Mouse (Mus musculus): ENCODE data around the gene Slc5a2. TPM values are rescaled to one million over a fixed set of nuclear protein-coding genes. Genes with fewer than 3 reads are reported as not detected.

The Slc5a2 gene
- polyA plus RNA-seq, 1 experiment: 1,002 TPM

DNA sequence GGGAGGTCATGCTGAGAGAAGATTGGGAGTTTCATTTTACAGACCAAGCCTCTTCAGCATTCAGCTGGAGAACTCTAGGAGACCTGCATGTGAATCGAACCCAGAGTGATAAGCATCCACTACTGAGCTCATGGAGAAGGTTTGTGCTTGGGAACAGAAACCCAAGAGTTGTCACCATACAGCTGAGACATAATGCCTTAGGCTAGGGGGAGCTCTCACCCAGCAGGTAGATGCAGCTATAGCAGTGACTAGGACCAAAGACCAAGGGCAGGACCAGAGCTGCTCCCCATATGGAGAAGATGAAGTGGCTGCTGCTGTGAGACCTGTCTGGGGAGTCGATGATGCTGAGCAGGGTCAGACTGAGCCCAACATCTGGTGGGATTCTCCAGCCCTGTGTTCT lies 48.1 kb downstream of the Slc5a2 start:
- WGBS: 82% methylated on average over 2 of the region's 2 CpGs
- H3K27ac ChIP-seq (ENCODE audit: insufficient read depth, low read depth, low read length): no peak overlapping the region
- no peak for DNase-seq
- no peaks in the 10 kb centered on the region for H3K27me3 ChIP-seq (replicated peaks; ENCODE audit: control insufficient read depth, insufficient read depth, low read length)
- no peaks in the 10 kb centered on the region for H3K4me1 ChIP-seq (ENCODE audit: control insufficient read depth, insufficient read depth, low read length)
- H3K36me3 ChIP-seq (ENCODE audit: control insufficient read depth, insufficient read depth, low read length): no peaks in the 10 kb centered on the region
- no peak overlapping the region for H3K4me3 ChIP-seq (ENCODE audit: insufficient read depth, low read depth, low read length)
- TF ChIP-seq CTCF (conservative IDR thresholded peaks at IDR 0.05; ENCODE audit: insufficient read depth, insufficient read length, low read depth, low read length): 0 out of 2 replicates have a peak, but pooled peaks have one; percentile 20
- no peak for TF ChIP-seq POLR2A (IDR thresholded peaks at IDR 0.05; ENCODE audit: low read depth, low read length)

DNA sequence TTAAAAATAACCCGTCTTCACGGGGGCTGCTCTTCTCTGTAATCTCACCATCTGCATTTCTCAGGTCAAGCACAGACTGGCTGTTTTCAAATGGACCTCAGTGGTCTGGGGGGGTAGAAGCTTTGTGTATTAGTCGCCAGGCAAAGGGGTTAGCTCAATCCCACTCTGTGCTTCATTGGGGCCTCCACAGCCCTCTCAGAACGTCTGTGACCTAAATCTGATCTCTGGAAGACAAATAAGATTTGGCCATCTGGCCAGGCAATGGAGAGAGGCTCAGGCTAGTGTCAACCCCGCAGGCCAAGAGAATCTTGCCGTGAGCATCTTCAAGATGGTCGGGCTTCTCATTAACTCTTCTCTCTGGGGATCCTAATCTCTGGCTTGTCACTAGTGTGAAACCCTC lies 49.0 kb downstream of the Slc5a2 start:
- Histone ChIP-seq H3K27ac (ENCODE audit: insufficient read depth, low read depth, low read length) (no peak overlapping the region), H3K4me3 (ENCODE audit: insufficient read depth, low read depth, low read length) (no peak overlapping the region), H3K27me3 (replicated peaks; ENCODE audit: control insufficient read depth, insufficient read depth, low read length) (no peaks in the 10 kb centered on the region), H3K4me1 (ENCODE audit: control insufficient read depth, insufficient read depth, low read length) (no peaks in the 10 kb centered on the region), H3K36me3 (ENCODE audit: control insufficient read depth, insufficient read depth, low read length) (no peaks in the 10 kb centered on the region)
- no peak for DNase-seq
- TF ChIP-seq CTCF (conservative IDR thresholded peaks at IDR 0.05; ENCODE audit: insufficient read depth, insufficient read length, low read depth, low read length) (no peak), POLR2A (IDR thresholded peaks at IDR 0.05; ENCODE audit: low read depth, low read length) (no peak)
- 77% methylated on average over 7 of the region's 7 CpGs for WGBS

DNA sequence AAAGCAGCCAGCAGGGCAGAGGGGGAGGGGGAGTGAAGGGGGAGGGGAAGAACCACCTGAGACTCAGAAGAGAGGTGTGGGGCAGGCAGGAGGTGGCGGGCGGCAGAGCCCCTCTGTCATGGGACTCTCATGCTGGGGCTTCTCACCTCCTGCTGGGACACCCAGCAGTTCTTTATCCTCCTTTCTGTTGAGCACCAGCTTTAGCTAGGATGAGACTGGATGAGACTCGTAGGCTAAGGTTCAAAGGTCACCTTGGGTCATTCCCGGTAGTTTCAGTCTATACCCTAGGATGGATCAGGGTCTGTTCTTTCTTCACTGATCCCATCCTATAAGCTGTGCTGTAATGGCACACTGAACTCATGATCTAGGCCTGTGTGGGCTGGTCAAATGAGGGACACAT lies 51.6 kb downstream of the Slc5a2 start:
- H3K36me3 ChIP-seq (ENCODE audit: control insufficient read depth, insufficient read depth, low read length): no peaks in the 10 kb centered on the region
- H3K4me1 ChIP-seq (ENCODE audit: control insufficient read depth, insufficient read depth, low read length): no peaks in the 10 kb centered on the region
- 65% methylated on average over 4 of the region's 4 CpGs for WGBS
- TF ChIP-seq POLR2A (IDR thresholded peaks at IDR 0.05; ENCODE audit: low read depth, low read length) (no peak), CTCF (conservative IDR thresholded peaks at IDR 0.05; ENCODE audit: insufficient read depth, insufficient read length, low read depth, low read length) (no peak)
- no peak for DNase-seq
- no peak overlapping the region for H3K4me3 ChIP-seq (ENCODE audit: insufficient read depth, low read depth, low read length)
- no peak overlapping the region for H3K27ac ChIP-seq (ENCODE audit: insufficient read depth, low read depth, low read length)
- H3K27me3 ChIP-seq (replicated peaks; ENCODE audit: control insufficient read depth, insufficient read depth, low read length): no peaks in the 10 kb centered on the region

GRCm38 (mm10) chr7:128319140-128319539 lies 53.7 kb downstream of the Slc5a2 start:
- no peak for DNase-seq
- WGBS: 77% methylated on average over 7 of the region's 7 CpGs

DNA sequence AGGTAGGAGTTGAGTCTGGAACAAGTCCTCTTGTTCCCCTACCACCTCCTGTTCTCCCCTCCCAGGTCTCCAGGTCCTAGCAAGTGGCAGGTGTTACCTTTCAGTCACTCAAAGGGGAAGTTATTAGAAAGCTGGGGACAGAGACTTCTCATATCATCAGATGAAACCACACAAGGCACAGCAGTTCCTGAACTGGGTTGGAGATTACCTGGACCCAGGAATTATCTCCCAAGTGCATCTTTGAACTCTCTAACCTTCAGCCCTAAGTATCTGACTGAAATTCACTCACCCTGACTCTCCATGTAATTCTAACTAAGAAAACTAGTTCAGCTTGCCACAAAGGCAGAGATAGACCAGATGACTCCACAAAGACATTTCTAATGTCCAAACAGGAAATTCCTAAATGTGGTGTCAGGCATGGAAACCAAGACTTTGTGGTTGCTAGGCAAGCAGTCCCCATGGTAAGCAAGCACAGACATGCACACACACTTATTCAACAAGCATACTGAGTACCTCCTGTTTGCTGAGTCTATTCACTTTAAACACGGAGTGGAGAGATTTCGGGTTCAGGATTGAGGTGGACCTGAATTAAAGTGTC lies 54.9 kb downstream of the Slc5a2 start:
- WGBS: 84% methylated on average over 2 of the region's 2 CpGs
- Histone ChIP-seq H3K36me3 (ENCODE audit: control insufficient read depth, insufficient read depth, low read length) (no peaks in the 10 kb centered on the region), H3K27me3 (replicated peaks; ENCODE audit: control insufficient read depth, insufficient read depth, low read length) (no peaks in the 10 kb centered on the region), H3K27ac (ENCODE audit: insufficient read depth, low read depth, low read length) (no peak overlapping the region), H3K4me3 (ENCODE audit: insufficient read depth, low read depth, low read length) (no peak overlapping the region), H3K4me1 (ENCODE audit: control insufficient read depth, insufficient read depth, low read length) (no peaks in the 10 kb centered on the region)
- TF ChIP-seq POLR2A (IDR thresholded peaks at IDR 0.05; ENCODE audit: low read depth, low read length) (no peak), CTCF (conservative IDR thresholded peaks at IDR 0.05; ENCODE audit: insufficient read depth, insufficient read length, low read depth, low read length) (no peak)
- no peak for DNase-seq

More at GRCm38 (mm10) chr7:128319140-128319539, 53.7 kb downstream of the Slc5a2 start:
- no peaks in the 10 kb centered on the region for H3K27me3 ChIP-seq (replicated peaks; ENCODE audit: control insufficient read depth, insufficient read depth, low read length)
- H3K36me3 ChIP-seq (ENCODE audit: control insufficient read depth, insufficient read depth, low read length): no peaks in the 10 kb centered on the region
- no peak overlapping the region for H3K4me3 ChIP-seq (ENCODE audit: insufficient read depth, low read depth, low read length)
- H3K4me1 ChIP-seq (ENCODE audit: control insufficient read depth, insufficient read depth, low read length): no peaks in the 10 kb centered on the region
- no peak overlapping the region for H3K27ac ChIP-seq (ENCODE audit: insufficient read depth, low read depth, low read length)
- TF ChIP-seq POLR2A (IDR thresholded peaks at IDR 0.05; ENCODE audit: low read depth, low read length): no peak
- TF ChIP-seq CTCF (conservative IDR thresholded peaks at IDR 0.05; ENCODE audit: insufficient read depth, insufficient read length, low read depth, low read length): no peak

GRCm38 (mm10) chr7:128321260-128321659 lies 55.8 kb downstream of the Slc5a2 start:
- H3K36me3 ChIP-seq (ENCODE audit: control insufficient read depth, insufficient read depth, low read length): no peaks in the 10 kb centered on the region
- no peak for DNase-seq
- H3K27me3 ChIP-seq (replicated peaks; ENCODE audit: control insufficient read depth, insufficient read depth, low read length): no peaks in the 10 kb centered on the region
- TF ChIP-seq POLR2A (IDR thresholded peaks at IDR 0.05; ENCODE audit: low read depth, low read length): no peak
- no peak for TF ChIP-seq CTCF (conservative IDR thresholded peaks at IDR 0.05; ENCODE audit: insufficient read depth, insufficient read length, low read depth, low read length)
- H3K4me1 ChIP-seq (ENCODE audit: control insufficient read depth, insufficient read depth, low read length): no peaks in the 10 kb centered on the region
- no peak overlapping the region for H3K4me3 ChIP-seq (ENCODE audit: insufficient read depth, low read depth, low read length)
- H3K27ac ChIP-seq (ENCODE audit: insufficient read depth, low read depth, low read length): no peak overlapping the region
- 80% methylated on average over 7 of the region's 7 CpGs for WGBS

Other genes starting within 250 kb of the Slc5a2 start
- 2.4 and 7.0 TPM in 2 replicates for gene Itgam, start 203.0 kb upstream of the Slc5a2 start, polyA plus RNA-seq (2012; rRNA removed)
- gene Gm49368, start 203.0 kb upstream of the Slc5a2 start, polyA plus RNA-seq (2012; rRNA removed): not detected in 2 replicates
- 1.9 TPM in 2 replicates for gene Itgax, start 136.1 kb upstream of the Slc5a2 start, polyA plus RNA-seq (2012; rRNA removed)
- 0.05 and 0.08 TPM in 2 replicates for gene Itgad, start 111.3 kb upstream of the Slc5a2 start, polyA plus RNA-seq (2012; rRNA removed)
- 13.4 and 77.1 TPM in 2 replicates for gene Cox6a2, start 59.3 kb upstream of the Slc5a2 start, polyA plus RNA-seq (2012; rRNA removed)
- 27.9 and 35.1 TPM in 2 replicates for gene Armc5, start 28.3 kb upstream of the Slc5a2 start, polyA plus RNA-seq (2012; rRNA removed)
- gene 9130023H24Rik, start 27.6 kb upstream of the Slc5a2 start, polyA plus RNA-seq (2012; rRNA removed): 3.1 and 3.2 TPM in 2 replicates
- 15.1 and 16.1 TPM in 2 replicates for gene Tgfb1i1, start 18.8 kb upstream of the Slc5a2 start, polyA plus RNA-seq (2012; rRNA removed)
- gene BC017158, start 32.5 kb downstream of the Slc5a2 start, polyA plus RNA-seq (2012; rRNA removed): 29.4 and 37.8 TPM in 2 replicates
- gene Rgs10, start 153.1 kb downstream of the Slc5a2 start, polyA plus RNA-seq (2012; rRNA removed): 2.3 and 5.1 TPM in 2 replicates
- 21.9 and 22.2 TPM in 2 replicates for gene Tial1, start 196.1 kb downstream of the Slc5a2 start, polyA plus RNA-seq (2012; rRNA removed)

Data from kidney, adult 2 months (tissue).